ENCODE assay signal across 9 mouse cellular contexts in genomic region chr11:105123986-105124385, GRCm38 (mm10). TPM values are rescaled to one million over a fixed set of nuclear protein-coding genes. Genes with fewer than 3 reads are reported as not detected.
DNase-seq lines count a peak whose midpoint lies in the region; ATAC-seq and TF ChIP-seq lines count a peak whose summit lies in the region.
"Had no signal": no experiment of that assay in that cellular context is flagged by ENCODE, and none has a peak within 500 bp of the region (broad histone marks: within the 10 kb centered on the region; RNA-seq: fewer than 3 reads in every experiment).

No protein-coding gene starts in this region.

- no peak overlapping the region for H3K4me3 ChIP-seq in heart, embryonic 11.5 days (ENCODE audit: low read depth, low read length)
- H3K4me3 ChIP-seq in ES-E14 (ENCODE audit: insufficient read depth in 1 of 2, low read depth in 1 of 2, low read length in 2 of 2, poor library complexity in 1 of 2, severe bottlenecking in 1 of 2) = no peak overlapping the region
- 0 out of 2 replicates have a peak overlapping the region, but pooled peaks have one; percentile 18 for H3K4me3 ChIP-seq in liver, embryonic 13.5 days (replicated peaks)
- no peak overlapping the region for H3K4me3 ChIP-seq in neural tube, embryonic 15.5 days (replicated peaks)

- H3K27ac ChIP-seq in heart, embryonic 11.5 days (ENCODE audit: low read depth, low read length) = no peak overlapping the region
- no peak overlapping the region for H3K27ac ChIP-seq in ES-E14 (ENCODE audit: insufficient read depth, low read depth, low read length, poor library complexity, severe bottlenecking)
- H3K27ac ChIP-seq in liver, embryonic 13.5 days = no peak overlapping the region
- H3K27ac ChIP-seq in neural tube, embryonic 15.5 days (replicated peaks) = no peak overlapping the region; the same call in 1 of the 2 replicates

- H3K4me1 ChIP-seq in heart, embryonic 11.5 days (ENCODE audit: control insufficient read depth, insufficient read depth, low read length) = peaks cover 8% of the 10 kb centered on the region
- H3K4me1 ChIP-seq in ES-E14 (ENCODE audit: control insufficient read depth in 2 of 2, insufficient read depth in 2 of 2, low read length in 2 of 2, poor library complexity in 1 of 2) = peaks cover 0 to 4% of the 10 kb centered on the region in 2 experiments; a peak in 1 of 4 replicates
- H3K4me1 ChIP-seq in liver, embryonic 13.5 days (replicated peaks) = peaks cover 46% of the 10 kb centered on the region
- peaks cover 17% of the 10 kb centered on the region for H3K4me1 ChIP-seq in neural tube, embryonic 15.5 days

- no peaks in the 10 kb centered on the region for H3K36me3 ChIP-seq in heart, embryonic 11.5 days (ENCODE audit: control insufficient read depth, insufficient read depth, low read length)
- peaks cover 3% of the 10 kb centered on the region; the same call in 1 of the 2 replicates for H3K36me3 ChIP-seq in ES-E14 (ENCODE audit: control insufficient read depth, insufficient read depth, low read length, poor library complexity, severe bottlenecking)
- H3K36me3 ChIP-seq in liver, embryonic 13.5 days = peaks cover 4% of the 10 kb centered on the region; the same call in 1 of the 2 replicates
- H3K36me3 ChIP-seq in neural tube, embryonic 15.5 days = 0 out of 2 replicates have a peak, but pooled peaks cover under 1% of the 10 kb centered on the region

- WGBS in heart, embryonic 11.5 days (ENCODE audit: insufficient replicate concordance) = 9% methylated on average over 9 of the region's 9 CpGs
- 7% methylated on average over 9 of the region's 9 CpGs for WGBS in liver, embryonic 13.5 days (ENCODE audit: insufficient replicate concordance)
- WGBS in neural tube, embryonic 15.5 days = 2% methylated on average over 9 of the region's 9 CpGs

- no peaks in the 10 kb centered on the region for H3K9me3 ChIP-seq in heart, embryonic 11.5 days (replicated peaks; ENCODE audit: control insufficient read depth, low read length)
- no peaks in the 10 kb centered on the region for H3K9me3 ChIP-seq in ES-E14 (ENCODE audit: control insufficient read depth, insufficient read depth, low read depth, low read length)
- H3K9me3 ChIP-seq in liver, embryonic 13.5 days (replicated peaks) = no peaks in the 10 kb centered on the region
- H3K9me3 ChIP-seq in neural tube, embryonic 15.5 days (replicated peaks) = no peaks in the 10 kb centered on the region

- no peak for ATAC-seq in heart, embryonic 11.5 days (replicated peaks; ENCODE audit: insufficient number of reproducible peaks, low FRiP score, low TSS enrichment)
- peak; percentile 63 for ATAC-seq in common myeloid progenitor, adult 5-6 weeks (replicated peaks; ENCODE audit: low read depth, poor library complexity, severe bottlenecking)
- ATAC-seq in liver, embryonic 13.5 days (ENCODE audit: low read depth) = peak; percentile 51
- 0 out of 2 replicates have a peak, but pooled peaks have one; percentile 36 for ATAC-seq in neural tube, embryonic 15.5 days (ENCODE audit: low FRiP score)
- no peak for ATAC-seq in inflammation-experienced regulatory T-cells, adult 6 months

- H3K27me3 ChIP-seq in heart, embryonic 11.5 days (ENCODE audit: control insufficient read depth, insufficient read depth, low read length) = no peaks in the 10 kb centered on the region
- H3K27me3 ChIP-seq in liver, embryonic 13.5 days = no peaks in the 10 kb centered on the region
- no peaks in the 10 kb centered on the region for H3K27me3 ChIP-seq in neural tube, embryonic 15.5 days (replicated peaks)

- in situ Hi-C loops in ES-E14 (cut with MboI; ENCODE audit: low sequenced_read_pairs in 2 of 2, unreplicated experiment in 2 of 2) = no loop called here

- H3K9ac ChIP-seq in heart, embryonic 11.5 days (ENCODE audit: low read depth, low read length) = no peak overlapping the region
- no peak overlapping the region for H3K9ac ChIP-seq in ES-E14 (ENCODE audit: insufficient read depth, low read depth, low read length, poor library complexity, severe bottlenecking)
- 0 out of 2 replicates have a peak overlapping the region, but pooled peaks have one; percentile 8 for H3K9ac ChIP-seq in liver, embryonic 13.5 days
- H3K9ac ChIP-seq in neural tube, embryonic 15.5 days (replicated peaks) = no peak overlapping the region

- DNase-seq in heart, adult 8-10 months (ENCODE audit: low spot score) = peak; percentile 10
- peak; percentile 71 for DNase-seq in ES-E14 (ENCODE audit: low read depth, low spot score)
- DNase-seq in hindlimb bud, embryonic 11.5 days (ENCODE audit: extremely low spot score, low read depth, low spot score) = peak; percentile 16
- DNase-seq in liver, embryonic 13.5 days = peak; percentile 44

- no peak overlapping the region for H3K4me2 ChIP-seq in heart, embryonic 11.5 days
- peak overlapping the region; percentile 43 for H3K4me2 ChIP-seq in liver, embryonic 13.5 days
- no peak overlapping the region for H3K4me2 ChIP-seq in neural tube, embryonic 15.5 days

TF ChIP-seq in ES-E14, 5 proteins besides CTCF, POLR2A, EP300 and RAD21:
- TF ChIP-seq ZC3H11A (IDR thresholded peaks at IDR 0.05; ENCODE audit: borderline replicate concordance, low read depth, low read length) (no peak), ZNF384 (IDR thresholded peaks at IDR 0.05; ENCODE audit: low read depth, low read length) (no peak), HCFC1 (IDR thresholded peaks at IDR 0.05; ENCODE audit: borderline replicate concordance, insufficient read depth, low read length) (no peak), MAFK (IDR thresholded peaks at IDR 0.05; ENCODE audit: insufficient read depth, low read depth, low read length) (no peak), CHD2 (IDR thresholded peaks at IDR 0.05; ENCODE audit: low read depth, low read length) (no peak)

RNA-seq across cellular contexts. Expression of gene Mettl2, which starts 2.2 kb away (rescaled TPM):
- total RNA-seq in heart, adult 8-10 months (2022) = 10 to 100 TPM in 1 of 4 experiments, 1 to 10 TPM in 3; 8.6 to 10.0 (median 9.0) TPM
- 28.9 and 33.7 TPM in 2 replicates for polyA plus RNA-seq in heart, embryonic 11.5 days (2014; fragmentation: Nextera tagmentation; extraction: Ambion mirVana)
- 44.2 and 57.6 TPM in 2 replicates for total RNA-seq in ES-E14 (2012; rRNA removed)
- 27.3 and 33.8 TPM in 2 replicates for total RNA-seq in common myeloid progenitor, adult 5-6 weeks (2017)
- polyA plus RNA-seq in liver, embryonic 13.5 days (2015; fragmentation: Nextera tagmentation; extraction: Ambion mirVana) = 23.7 and 28.4 TPM in 2 replicates
- polyA plus RNA-seq in neural tube, embryonic 15.5 days (2015; fragmentation: Nextera tagmentation; extraction: Ambion mirVana) = 30.0 and 35.1 TPM in 2 replicates
- polyA plus RNA-seq in inflammation-experienced regulatory T-cells, adult 6 months (2017; shearing (Covaris generic)) = 10 to 100 TPM; 12.5 to 21.4 (median 20.0) TPM

RNA-seq across cellular contexts. Expression of gene Gm10842, which starts 22.7 kb away (rescaled TPM):
- total RNA-seq in heart, adult 8-10 months (2022) = not detected
- polyA plus RNA-seq in heart, embryonic 11.5 days (2014; fragmentation: Nextera tagmentation; extraction: Ambion mirVana) = not detected in 2 replicates
- not detected in 2 replicates for total RNA-seq in ES-E14 (2012; rRNA removed)
- total RNA-seq in common myeloid progenitor, adult 5-6 weeks (2017) = 6.4 TPM in 1 of 2 replicates, not detected in the other
- not detected in 2 replicates for polyA plus RNA-seq in liver, embryonic 13.5 days (2015; fragmentation: Nextera tagmentation; extraction: Ambion mirVana)
- polyA plus RNA-seq in neural tube, embryonic 15.5 days (2015; fragmentation: Nextera tagmentation; extraction: Ambion mirVana) = not detected in 2 replicates
- not detected for polyA plus RNA-seq in inflammation-experienced regulatory T-cells, adult 6 months (2017; shearing (Covaris generic))
- polyA plus RNA-seq: testis, adult 2 months had no signal

RNA-seq across cellular contexts. Expression of gene Tlk2, which starts 54.6 kb away (rescaled TPM):
- total RNA-seq in heart, adult 8-10 months (2022) = 10 to 100 TPM; 33.2 to 46.4 (median 38.5) TPM
- 17.3 and 19.3 TPM in 2 replicates for polyA plus RNA-seq in heart, embryonic 11.5 days (2014; fragmentation: Nextera tagmentation; extraction: Ambion mirVana)
- total RNA-seq in ES-E14 (2012; rRNA removed) = 75.5 and 96.2 TPM in 2 replicates
- total RNA-seq in common myeloid progenitor, adult 5-6 weeks (2017) = 83.9 and 106 TPM in 2 replicates
- polyA plus RNA-seq in liver, embryonic 13.5 days (2015; fragmentation: Nextera tagmentation; extraction: Ambion mirVana) = 8.0 and 8.3 TPM in 2 replicates
- 18.6 and 20.6 TPM in 2 replicates for polyA plus RNA-seq in neural tube, embryonic 15.5 days (2015; fragmentation: Nextera tagmentation; extraction: Ambion mirVana)
- polyA plus RNA-seq in inflammation-experienced regulatory T-cells, adult 6 months (2017; shearing (Covaris generic)) = 10 to 100 TPM; 18.1 to 28.7 (median 20.4) TPM

Comparison
In these comparisons a context has a peak if more than half of its experiments do, and no peak if none do; other contexts are left out.
1. DNase-seq: peak in every context shown above with its lines; median percentile 71 in ES-E14; 44 in liver, embryonic 13.5 days; 16 in hindlimb bud, embryonic 11.5 days; 10 in heart, adult 8-10 months.
2. ATAC-seq: peak in common myeloid progenitor, adult 5-6 weeks (single experiment), liver, embryonic 13.5 days (single experiment) and neural tube, embryonic 15.5 days (single experiment); none in heart, embryonic 11.5 days (single experiment) and inflammation-experienced regulatory T-cells, adult 6 months (single experiment).